Mouse (Mus musculus): Measurements from ENCODE around the gene 5730522E02Rik. TPM values are rescaled to one million over a fixed set of nuclear protein-coding genes. Genes with fewer than 3 reads are reported as not detected.

Gene 5730522E02Rik
- total RNA-seq, 2 experiments from 2014 or later, result not detected

GRCm38 (mm10) chr11:25696168-25696567 lies 514.4 kb downstream of the 5730522E02Rik start:
- DNase-seq (ENCODE audit: low spot score), result no peak

GRCm38 (mm10) chr11:25684731-25685130 lies 525.8 kb downstream of the 5730522E02Rik start:
- no peak for DNase-seq (ENCODE audit: low spot score)

GRCm38 (mm10) chr11:25679856-25680255 lies 530.7 kb downstream of the 5730522E02Rik start:
- DNase-seq (ENCODE audit: low spot score), result no peak

- DNase-seq (ENCODE audit: low spot score), result no peak
Measured at GRCm38 (mm10) chr11:25674194-25674593, 536.4 kb downstream of the 5730522E02Rik start.

GRCm38 (mm10) chr11:25670018-25670417 lies 540.5 kb downstream of the 5730522E02Rik start:
- DNase-seq (ENCODE audit: low spot score), result no peak

- DNase-seq (ENCODE audit: low spot score), result no peak
Measured at GRCm38 (mm10) chr11:25664562-25665104, 545.9 kb downstream of the 5730522E02Rik start.

GRCm38 (mm10) chr11:25646282-25646681 lies 564.3 kb downstream of the 5730522E02Rik start:
- DNase-seq (ENCODE audit: low spot score), result no peak

GRCm38 (mm10) chr11:25644767-25645622 lies 565.6 kb downstream of the 5730522E02Rik start:
- DNase-seq (ENCODE audit: low spot score), result no peak

GRCm38 (mm10) chr11:25606886-25607285 lies 603.7 kb downstream of the 5730522E02Rik start:
- no peak for DNase-seq (ENCODE audit: low spot score)

GRCm38 (mm10) chr11:25600030-25600429 lies 610.5 kb downstream of the 5730522E02Rik start:
- DNase-seq (ENCODE audit: low spot score), result no peak

GRCm38 (mm10) chr11:25595303-25595702 lies 615.3 kb downstream of the 5730522E02Rik start:
- DNase-seq (ENCODE audit: low spot score), result no peak

GRCm38 (mm10) chr11:25594780-25595179 lies 615.8 kb downstream of the 5730522E02Rik start:
- DNase-seq (ENCODE audit: low spot score), result no peak

GRCm38 (mm10) chr11:25592268-25592667 lies 618.3 kb downstream of the 5730522E02Rik start:
- DNase-seq (ENCODE audit: low spot score), result no peak

- no peak for DNase-seq (ENCODE audit: low spot score)
Measured at GRCm38 (mm10) chr11:25590215-25590614, 620.3 kb downstream of the 5730522E02Rik start.

- no peak for DNase-seq (ENCODE audit: low spot score)
Measured at GRCm38 (mm10) chr11:25589509-25589908, 621.1 kb downstream of the 5730522E02Rik start.

GRCm38 (mm10) chr11:25574129-25574465 lies 636.5 kb downstream of the 5730522E02Rik start:
- DNase-seq (ENCODE audit: low spot score), result no peak

- DNase-seq (ENCODE audit: low spot score), result no peak
Measured at GRCm38 (mm10) chr11:25573408-25574128, 637.0 kb downstream of the 5730522E02Rik start.

GRCm38 (mm10) chr11:25571396-25571795 lies 639.2 kb downstream of the 5730522E02Rik start:
- no peak for DNase-seq (ENCODE audit: low spot score)

Measured in gastrocnemius, adult 18-20 months (tissue).